Mouse (Mus musculus): ENCODE measurements around the gene Olfr1061. TPM values are rescaled to one million over a fixed set of nuclear protein-coding genes. Genes with fewer than 3 reads are reported as not detected.
"Not testable (repeated sequence)": the region's sequence is repeated elsewhere in the genome, so short reads cannot be mapped to it uniquely, and the experiment has no call there.

Gene Olfr1061
- total RNA-seq (2021), result not detected
- long read RNA-seq, result 0 reads

- DNase-seq (ENCODE audit: low spot score in 2 of 2), result no peak
Measured at GRCm38 (mm10) chr2:86413950-86414349, at the start of gene Olfr1061. TSS of gene Olfr1061 (minus strand) at chr2:86414050.

GRCm38 (mm10) chr2:86460434-86460833 is 46.6 kb upstream of the Olfr1061 start:
- DNase-seq (ENCODE audit: low spot score in 2 of 2), result no peak

- DNase-seq (ENCODE audit: low spot score in 2 of 2), result no peak
Measured at GRCm38 (mm10) chr2:86456169-86456568, 42.3 kb upstream of the Olfr1061 start, which contains the start of gene Olfr1066. TSS of gene Olfr1066 (minus strand) at chr2:86456269.

- DNase-seq (ENCODE audit: low spot score in 2 of 2), result not testable (repeated sequence)
Measured at GRCm38 (mm10) chr2:86450491-86450890, 36.6 kb upstream of the Olfr1061 start, which contains the start of gene Olfr1065. TSS of gene Olfr1065 (minus strand) at chr2:86450591.

- DNase-seq (ENCODE audit: low spot score in 2 of 2), result not testable (repeated sequence)
Measured at GRCm38 (mm10) chr2:86442101-86442500, 28.3 kb upstream of the Olfr1061 start.

- not testable (repeated sequence) for DNase-seq (ENCODE audit: low spot score in 2 of 2)
Measured at GRCm38 (mm10) chr2:86428511-86428910, 14.7 kb upstream of the Olfr1061 start.

GRCm38 (mm10) chr2:86426649-86427048 is 12.8 kb upstream of the Olfr1061 start, which contains the start of gene Olfr1062:
TSS of gene Olfr1062 (minus strand) at chr2:86426749.
- not testable (repeated sequence) for DNase-seq (ENCODE audit: low spot score in 2 of 2)

GRCm38 (mm10) chr2:86395114-86395513 is 18.7 kb downstream of the Olfr1061 start:
- DNase-seq (ENCODE audit: low spot score in 2 of 2), result no peak

- not testable (repeated sequence) for DNase-seq (ENCODE audit: low spot score in 2 of 2)
Measured at GRCm38 (mm10) chr2:86388461-86388860, 25.4 kb downstream of the Olfr1061 start, which contains the start of gene Olfr1058. TSS of gene Olfr1058 (minus strand) at chr2:86388561.

GRCm38 (mm10) chr2:86378293-86378692 is 35.6 kb downstream of the Olfr1061 start, which contains the start of gene Olfr1057:
TSS of gene Olfr1057 (minus strand) at chr2:86378393.
- no peak for DNase-seq (ENCODE audit: low spot score in 2 of 2)

GRCm38 (mm10) chr2:86366342-86366741 is 47.5 kb downstream of the Olfr1061 start:
- DNase-seq (ENCODE audit: low spot score in 2 of 2), result not testable (repeated sequence)

Other genes starting within 250 kb of the Olfr1061 start
- gene Olfr1043, start 246.5 kb downstream of the Olfr1061 start, total RNA-seq (2021), result not detected
- gene Olfr1044, start 236.2 kb downstream of the Olfr1061 start, total RNA-seq (2021), result not detected
- not detected for gene Olfr52, start 228.4 kb downstream of the Olfr1061 start, total RNA-seq (2021)
- gene Olfr1045, start 211.0 kb downstream of the Olfr1061 start, total RNA-seq (2021), result not detected
- gene Olfr1046, start 194.7 kb downstream of the Olfr1061 start, total RNA-seq (2021), result not detected
- gene Olfr1047, start 182.6 kb downstream of the Olfr1061 start, total RNA-seq (2021), result not detected
- not detected for gene Olfr1048, start 173.8 kb downstream of the Olfr1061 start, total RNA-seq (2021)
- gene Olfr1049, start 155.7 kb downstream of the Olfr1061 start, total RNA-seq (2021), result not detected
- gene Olfr1051, start 135.0 kb downstream of the Olfr1061 start, total RNA-seq (2021), result not detected
- gene Olfr1052, start 121.6 kb downstream of the Olfr1061 start, total RNA-seq (2021), result not detected
- gene Olfr1053, start 98.8 kb downstream of the Olfr1061 start, total RNA-seq (2021), result not detected
- not detected for gene Olfr1054, start 78.6 kb downstream of the Olfr1061 start, total RNA-seq (2021)
- not detected for gene Olfr1055, start 63.8 kb downstream of the Olfr1061 start, total RNA-seq (2021)
- gene Olfr1056, start 51.6 kb downstream of the Olfr1061 start, total RNA-seq (2021), result not detected
- not detected for gene Olfr1057, start 35.7 kb downstream of the Olfr1061 start, total RNA-seq (2021)
- gene Olfr1058, start 25.5 kb downstream of the Olfr1061 start, total RNA-seq (2021), result not detected
- not detected for gene Olfr1062, start 12.7 kb upstream of the Olfr1061 start, total RNA-seq (2021)
- not detected for gene Olfr1065, start 36.5 kb upstream of the Olfr1061 start, total RNA-seq (2021)
- not detected for gene Olfr1066, start 42.2 kb upstream of the Olfr1061 start, total RNA-seq (2021)
- not detected for gene Olfr228, start 73.3 kb upstream of the Olfr1061 start, total RNA-seq (2021)
- not detected for gene Olfr1076, start 94.4 kb upstream of the Olfr1061 start, total RNA-seq (2021)
- gene Olfr1079, start 128.4 kb upstream of the Olfr1061 start, total RNA-seq (2021), result not detected
- gene Olfr1080, start 144.2 kb upstream of the Olfr1061 start, total RNA-seq (2021), result not detected
- gene Olfr1082, start 184.9 kb upstream of the Olfr1061 start, total RNA-seq (2021), result not detected
- gene Olfr1084, start 225.7 kb upstream of the Olfr1061 start, total RNA-seq (2021), result not detected
- not detected for gene Olfr1085, start 248.0 kb upstream of the Olfr1061 start, total RNA-seq (2021)

Measured in layer of hippocampus, postnatal 10 days (tissue).